Mouse (Mus musculus) CH12.LX (cell line): ENCODE data around the gene Anp32e. TPM values are rescaled to one million over a fixed set of nuclear protein-coding genes. Genes with fewer than 3 reads are reported as not detected.

Source experiments
- DNase-seq: peaks from one replicate; pipeline ENCODE4 v3.0.0-alpha.2; 2013; ENCODE audit errors: extremely low read depth
- H3K27ac ChIP-seq: 2 replicates; pipeline ENCODE4 v1.5.1; 2012; ENCODE audit warnings: low read depth, mild to moderate bottlenecking, control low read depth, moderate library complexity; ENCODE audit not compliant: insufficient read depth
- H3K27me3 ChIP-seq: replicated peaks from 2 replicates; pipeline ENCODE3; 2012; ENCODE audit warnings: inconsistent platforms
- H3K36me3 ChIP-seq, 2 experiments: replicated peaks in 1 of 2; 2 replicates each; pipeline versions ENCODE3 to v1.6.1; 2012; ENCODE audit warnings: inconsistent platforms in 1 of 2, low read length in 1 of 2, mild to moderate bottlenecking in 1 of 2, mixed read lengths in 1 of 2, moderate library complexity in 1 of 2; ENCODE audit not compliant: control insufficient read depth in 1 of 2, insufficient read depth in 1 of 2
- H3K4me1 ChIP-seq, 2 experiments: 2 replicates each; pipeline ENCODE4 v1.6.1; 2012; ENCODE audit warnings: inconsistent platforms in 1 of 2, moderate library complexity in 1 of 2; ENCODE audit not compliant: insufficient read depth in 2 of 2, control insufficient read depth in 1 of 2
- H3K4me2 ChIP-seq: 2 replicates; pipeline ENCODE4 v1.6.1; 2012; ENCODE audit warnings: low read depth, mild to moderate bottlenecking, control low read depth; ENCODE audit not compliant: poor library complexity, insufficient read depth, severe bottlenecking
- H3K4me3 ChIP-seq, 3 experiments: fragments of 150-350 bp in 1 of 3; sonication (generic) in 1 of 3; replicated peaks in 1 of 3; 2 replicates each; pipeline versions ENCODE3 to v1.5.1; 2011 to 2012; ENCODE audit warnings: low read depth in 2 of 3, low read length in 2 of 3, mild to moderate bottlenecking in 2 of 3, moderate library complexity in 2 of 3, control low read depth in 1 of 3, improper control_type of control experiment in 1 of 3, inconsistent platforms in 1 of 3, mixed read lengths in 1 of 3; ENCODE audit not compliant: poor library complexity in 1 of 3
- H3K79me2 ChIP-seq: replicated peaks from 2 replicates; pipeline ENCODE4 v1.6.1; 2012; ENCODE audit warnings: mild to moderate bottlenecking, moderate library complexity; ENCODE audit not compliant: control insufficient read depth, poor library complexity, insufficient read depth, severe bottlenecking; ENCODE audit errors: extremely low read depth
- H3K9ac ChIP-seq: 2 replicates; pipeline ENCODE4 v1.6.1; 2012; ENCODE audit warnings: low read depth, mild to moderate bottlenecking, control low read depth, moderate library complexity; ENCODE audit not compliant: insufficient read depth
- H3K9me3 ChIP-seq: replicated peaks from 2 replicates; pipeline ENCODE3; 2012; ENCODE audit warnings: low read length, inconsistent platforms, mixed read lengths
- CHD2 ChIP-seq: IDR thresholded peaks from 2 replicates; pipeline ENCODE4 v1.6.1; 2011; ENCODE audit warnings: low read length, improper control_type of control experiment
- CTCF ChIP-seq, 2 experiments: IDR thresholded peaks in 1 of 2; conservative IDR thresholded peaks in 1 of 2; 2 replicates each; pipeline ENCODE4 v1.5.1; 2011 to 2012; ENCODE audit warnings: low read depth in 2 of 2, low read length in 2 of 2, improper control_type of control experiment in 1 of 2, inconsistent platforms in 1 of 2, mild to moderate bottlenecking in 1 of 2, moderate library complexity in 1 of 2
- ELF1 ChIP-seq: IDR thresholded peaks from 2 replicates; pipeline ENCODE4 v1.6.1; 2014; ENCODE audit warnings: low read depth, mild to moderate bottlenecking, inconsistent platforms, low read length, improper control_type of control experiment
- EP300 ChIP-seq: IDR thresholded peaks from 2 replicates; pipeline ENCODE4 v1.6.1; 2011; ENCODE audit warnings: low read length, improper control_type of control experiment
- JUND ChIP-seq: conservative IDR thresholded peaks from 2 replicates; pipeline ENCODE4 v1.6.1; 2011; ENCODE audit warnings: low read depth, low read length, improper control_type of control experiment
- KAT2A ChIP-seq: IDR thresholded peaks from 2 replicates; pipeline ENCODE4 v1.6.1; 2012; ENCODE audit warnings: low read length, improper control_type of control experiment, inconsistent platforms; ENCODE audit not compliant: insufficient replicate concordance
- MAFK ChIP-seq: IDR thresholded peaks from 2 replicates; pipeline ENCODE4 v1.6.1; 2011; ENCODE audit warnings: low read length, improper control_type of control experiment; ENCODE audit not compliant: insufficient replicate concordance
- MAZ ChIP-seq: IDR thresholded peaks from 2 replicates; pipeline ENCODE4 v1.6.1; 2012; ENCODE audit warnings: low read depth, mild to moderate bottlenecking, inconsistent platforms, low read length, improper control_type of control experiment, moderate library complexity
- MEF2A ChIP-seq: IDR thresholded peaks from 2 replicates; pipeline ENCODE4 v1.6.1; 2014; ENCODE audit warnings: low read depth, mild to moderate bottlenecking, inconsistent platforms, low read length, improper control_type of control experiment, borderline replicate concordance
- MXI1 ChIP-seq: IDR thresholded peaks from 2 replicates; pipeline ENCODE4 v1.6.1; 2011; ENCODE audit warnings: mild to moderate bottlenecking, low read depth, low read length, improper control_type of control experiment
- NRF1 ChIP-seq: IDR thresholded peaks from 2 replicates; pipeline ENCODE4 v1.6.1; 2014; ENCODE audit warnings: low read depth, mild to moderate bottlenecking, inconsistent platforms, low read length, improper control_type of control experiment, moderate library complexity
- PAX5 ChIP-seq: IDR thresholded peaks from 2 replicates; pipeline ENCODE4 v1.6.1; 2012; ENCODE audit warnings: low read length, inconsistent platforms, mixed read lengths
- POLR2AphosphoS2 ChIP-seq: IDR thresholded peaks from 2 replicates; pipeline ENCODE4 v1.6.1; 2011; ENCODE audit warnings: low read depth, low read length, improper control_type of control experiment
- TBP ChIP-seq: conservative IDR thresholded peaks from 2 replicates; pipeline ENCODE4 v1.6.1; 2011; ENCODE audit warnings: low read depth, low read length, improper control_type of control experiment
- USF1 ChIP-seq: IDR thresholded peaks from 2 replicates; pipeline ENCODE4 v1.6.1; 2014; ENCODE audit warnings: low read depth, mild to moderate bottlenecking, inconsistent platforms, low read length, improper control_type of control experiment
- USF2 ChIP-seq: conservative IDR thresholded peaks from 2 replicates; pipeline ENCODE4 v1.6.1; 2011; ENCODE audit warnings: low read depth, low read length, improper control_type of control experiment
- ZKSCAN1 ChIP-seq: IDR thresholded peaks from 2 replicates; pipeline ENCODE4 v1.6.1; 2012; ENCODE audit warnings: low read depth, inconsistent platforms, low read length, improper control_type of control experiment, borderline replicate concordance
- ZNF384 ChIP-seq: IDR thresholded peaks from 2 replicates; pipeline ENCODE4 v1.6.1; 2012; ENCODE audit warnings: low read depth, low read length, improper control_type of control experiment, inconsistent platforms
- dilution Hi-C: fragments of 300-500 bp; cut with MboI; formaldehyde crosslinking; loops from 2 replicates; pipeline ENCODE4 v1.14.3; 2020; ENCODE audit warnings: low sequenced_read_pairs; ENCODE audit not compliant: extremely low pct_unique_long_range_greater_than_20kb, extremely low pct_ligation_motif_present
- in situ Hi-C: fragments of 300-500 bp; cut with MboI; formaldehyde crosslinking; loops from 3 replicates; pipeline ENCODE4 v1.14.3; 2019; ENCODE audit warnings: low sequenced_read_pairs, low pct_ligation_motif_present, low pct_unique_long_range_greater_than_20kb, mixed read lengths
- polyA plus RNA-seq: library from polyadenylated mRNA; unstranded; fragments of >175 nt; gene quantifications from 2 replicates; pipeline ENCODE4 v1.2.1, GENCODE M21; 2012; ENCODE audit warnings: low read depth; ENCODE audit not compliant: insufficient read length
- total RNA-seq, 2 experiments: library from RNA; depleted of rRNA; stranded (reverse); fragments of 300-350 nt in 1 of 2; fragments of >200 nt in 1 of 2; gene quantifications; 2 replicates each; pipeline ENCODE4 v1.2.3; 2012 to 2014

The Anp32e gene
- total and polyA plus RNA-seq, 3 experiments = 74.2 to 439 (median 85.2) TPM

DNA sequence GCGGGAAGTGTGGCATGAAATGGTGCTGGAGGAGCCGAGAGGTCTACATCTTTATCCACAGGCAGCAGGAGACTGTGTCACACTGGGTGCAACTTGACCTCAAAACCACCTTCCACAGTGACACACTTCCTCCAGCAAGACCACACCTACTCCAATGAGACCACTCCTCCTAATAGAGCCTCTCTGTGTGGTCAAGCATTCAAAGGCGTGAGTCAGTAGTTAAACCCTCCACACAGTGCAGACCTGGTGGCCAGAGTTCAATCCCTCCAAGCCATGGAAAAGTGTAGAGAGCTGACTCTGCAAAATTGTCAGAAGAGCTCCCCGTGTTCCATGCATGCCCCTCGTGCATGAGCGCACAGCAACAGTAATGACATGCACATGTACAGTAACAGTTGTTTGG, 13.7 kb downstream of the Anp32e start:
- Histone ChIP-seq H3K27me3 (no peaks in the 10 kb centered on the region), H3K36me3 (peaks cover 73 to 93% of the 10 kb centered on the region in 2 experiments), H3K4me2 (no peak overlapping the region), H3K27ac (no peak overlapping the region), H3K9me3 (no peaks in the 10 kb centered on the region), H3K79me2 (peaks cover 24% of the 10 kb centered on the region), H3K4me3 (no peak overlapping the region), H3K9ac (no peak overlapping the region), H3K4me1 (peaks cover 2 to 29% of the 10 kb centered on the region in 2 experiments; a peak in 3 of 4 replicates)
- TF ChIP-seq MAFK = 0 out of 2 replicates have a peak, but pooled peaks have one; percentile 43
- TF ChIP-seq ELF1 = no peak
- dilution Hi-C loops (no loop called here), in situ Hi-C loops (no loop called here)
- no peak for DNase-seq

DNA sequence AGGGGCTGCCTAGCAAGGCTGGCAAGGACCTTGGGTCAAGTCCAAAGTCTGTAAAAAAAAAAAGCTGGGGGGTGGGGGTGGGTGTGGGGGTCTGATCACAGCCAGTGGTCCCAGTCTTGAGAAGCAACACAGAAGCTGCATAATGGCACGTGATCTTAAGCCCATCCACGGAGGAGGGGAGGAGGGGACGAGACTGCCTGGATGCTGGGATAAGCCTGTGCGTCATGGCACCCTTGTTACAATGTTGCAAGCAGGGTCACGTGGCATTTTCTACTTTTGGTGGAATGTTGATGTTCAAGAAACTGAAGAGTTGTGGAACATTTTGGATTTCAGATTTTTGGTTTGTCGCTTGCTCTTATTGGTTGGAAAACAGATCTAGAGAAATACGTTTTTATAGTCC, 14.2 kb downstream of the Anp32e start:
- in situ Hi-C loops = no loop called here
- Histone ChIP-seq H3K4me2 (no peak overlapping the region), H3K27ac (no peak overlapping the region), H3K9ac (no peak overlapping the region), H3K27me3 (no peaks in the 10 kb centered on the region), H3K4me3 (no peak overlapping the region), H3K36me3 (peaks cover 69 to 92% of the 10 kb centered on the region in 2 experiments), H3K79me2 (peaks cover 24% of the 10 kb centered on the region), H3K4me1 (peaks cover 2 to 29% of the 10 kb centered on the region in 2 experiments; a peak in 3 of 4 replicates), H3K9me3 (no peaks in the 10 kb centered on the region)
- no peak for DNase-seq
- dilution Hi-C loops = no loop called here
- TF ChIP-seq NRF1 (no peak), CHD2 (no peak), POLR2AphosphoS2 (no peak), MXI1 (no peak), CTCF (conservative IDR thresholded peaks at IDR 0.05 in 1 of 2, IDR thresholded peaks at IDR 0.05 in 1 of 2; ENCODE audit: low read depth in 2 of 2, low read length in 2 of 2) (no peak), PAX5 (no peak), MEF2A (no peak), ZNF384 (no peak), ZKSCAN1 (no peak), EP300 (no peak), KAT2A (no peak)

DNA sequence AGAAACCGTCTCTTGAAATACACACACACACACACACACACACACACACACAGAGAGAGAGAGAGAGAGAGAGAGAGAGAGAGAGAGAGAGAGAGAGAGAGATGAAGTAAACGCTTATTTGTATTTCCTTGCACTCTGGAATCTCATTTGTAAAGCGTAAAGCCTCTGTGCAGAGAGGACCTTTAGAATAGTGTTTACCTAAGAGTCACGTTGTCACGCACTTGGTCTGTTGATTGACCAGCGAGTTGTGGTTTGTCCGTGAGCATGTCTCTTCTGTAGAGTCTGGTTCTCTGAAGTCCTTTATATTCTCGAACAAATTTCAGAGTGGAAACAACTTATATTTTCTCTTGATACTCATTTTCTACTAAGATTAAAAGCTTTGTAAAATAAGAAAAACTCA, 15.7 kb downstream of the Anp32e start:
- in situ Hi-C loops (no loop called here), dilution Hi-C loops (no loop called here)
- Histone ChIP-seq H3K4me3 (no peak overlapping the region), H3K27ac (no peak overlapping the region)
- DNase-seq = no peak
- TF ChIP-seq USF1 (no peak), USF2 (no peak), JUND (no peak), KAT2A (no peak), POLR2AphosphoS2 (no peak), MAZ (no peak), TBP (no peak), ZKSCAN1 (no peak), MAFK (no peak)
- TF ChIP-seq, all 38 proteins: peak for 0
- Histone ChIP-seq H3K27me3 (no peaks in the 10 kb centered on the region), H3K4me2 (no peak overlapping the region), H3K4me1 (peaks cover 2 to 29% of the 10 kb centered on the region in 2 experiments; a peak in 3 of 4 replicates), H3K9me3 (no peaks in the 10 kb centered on the region), H3K36me3 (peaks cover 55 to 86% of the 10 kb centered on the region in 2 experiments), H3K9ac (no peak overlapping the region), H3K79me2 (peaks cover 16% of the 10 kb centered on the region)
